Mouse (Mus musculus): Measurements from ENCODE around the gene Ankrd12. TPM values are rescaled to one million over a fixed set of nuclear protein-coding genes. Genes with fewer than 3 reads are reported as not detected.
A peak's percentile ranks its signal among the peaks of the same experiment; 100 is the strongest.

The Ankrd12 gene
- total RNA-seq (2021), result 100 to 1,000 TPM; 110 to 119 TPM

GRCm38 (mm10) chr17:66076934-66077333 lies at the start of gene Ankrd12:
Gene Ankrd12, minus strand, starts transcription at chr17:66077089.
- peak; percentile 93 to 97 for DNase-seq (ENCODE audit: extremely low spot score in 1 of 2, low spot score in 2 of 2)
- intact Hi-C loops (cut with DNase I), result loop anchor here (10.0 kb wide), 1 partner anchor 212 kb away; no protein-coding TSS in a partner anchor

- DNase-seq (ENCODE audit: extremely low spot score in 1 of 2, low spot score in 2 of 2), result no peak
- intact Hi-C loops (cut with DNase I), result no loop called here
These were observed 48.3 kb upstream of the Ankrd12 start for GRCm38 (mm10) chr17:66125211-66125610.

- intact Hi-C loops (cut with DNase I), result no loop called here
- no peak for DNase-seq (ENCODE audit: extremely low spot score in 1 of 2, low spot score in 2 of 2)
These were observed 47.1 kb upstream of the Ankrd12 start for GRCm38 (mm10) chr17:66123816-66124610.

- intact Hi-C loops (cut with DNase I), result no loop called here
These were observed 46.4 kb upstream of the Ankrd12 start, which contains the start of gene Ddx11 for GRCm38 (mm10) chr17:66123066-66123815. Gene Ddx11, plus strand, starts transcription at chr17:66123520.

GRCm38 (mm10) chr17:66120701-66121100 lies 43.8 kb upstream of the Ankrd12 start:
- DNase-seq (ENCODE audit: extremely low spot score in 1 of 2, low spot score in 2 of 2), result no peak
- intact Hi-C loops (cut with DNase I), result no loop called here

More at GRCm38 (mm10) chr17:66123066-66123815, 46.4 kb upstream of the Ankrd12 start, which contains the start of gene Ddx11:
- peak; percentile 89 to 95 for DNase-seq (ENCODE audit: extremely low spot score in 1 of 2, low spot score in 2 of 2)

GRCm38 (mm10) chr17:66118991-66119390 lies 42.1 kb upstream of the Ankrd12 start:
- DNase-seq (ENCODE audit: extremely low spot score in 1 of 2, low spot score in 2 of 2), result no peak
- intact Hi-C loops (cut with DNase I), result no loop called here

GRCm38 (mm10) chr17:66112166-66112565 lies 35.3 kb upstream of the Ankrd12 start:
- DNase-seq (ENCODE audit: extremely low spot score in 1 of 2, low spot score in 2 of 2), result no peak
- intact Hi-C loops (cut with DNase I), result no loop called here

- DNase-seq (ENCODE audit: extremely low spot score in 1 of 2, low spot score in 2 of 2), result peak; percentile 84 to 96
- intact Hi-C loops (cut with DNase I), result no loop called here
These were observed 34.6 kb upstream of the Ankrd12 start, which contains the start of gene Washc1 for GRCm38 (mm10) chr17:66111402-66111959. Gene Washc1, plus strand, starts transcription at chr17:66111545.

- intact Hi-C loops (cut with DNase I), result no loop called here
- DNase-seq (ENCODE audit: extremely low spot score in 1 of 2, low spot score in 2 of 2), result no peak
These were observed 33.9 kb upstream of the Ankrd12 start for GRCm38 (mm10) chr17:66110746-66111145.

- intact Hi-C loops (cut with DNase I), result no loop called here
- DNase-seq (ENCODE audit: extremely low spot score in 1 of 2, low spot score in 2 of 2), result no peak
These were observed 31.3 kb upstream of the Ankrd12 start for GRCm38 (mm10) chr17:66108198-66108597.

- intact Hi-C loops (cut with DNase I), result no loop called here
- DNase-seq (ENCODE audit: extremely low spot score in 1 of 2, low spot score in 2 of 2), result no peak
These were observed 30.6 kb upstream of the Ankrd12 start for GRCm38 (mm10) chr17:66107466-66107865.

GRCm38 (mm10) chr17:66106601-66107267 lies 29.8 kb upstream of the Ankrd12 start:
- peak in 1 of 2 experiments; percentile 72 for DNase-seq (ENCODE audit: extremely low spot score in 1 of 2, low spot score in 2 of 2)
- intact Hi-C loops (cut with DNase I), result no loop called here

- intact Hi-C loops (cut with DNase I), result loop anchor here (5.0 kb wide), 2 partner anchors 152 to 242 kb away; partner anchors contain the start of gene Twsg1
These were observed 27.2 kb upstream of the Ankrd12 start for GRCm38 (mm10) chr17:66104076-66104475.

GRCm38 (mm10) chr17:66101380-66102330 lies 24.8 kb upstream of the Ankrd12 start, which contains the start of gene Ndufv2:
Gene Ndufv2, minus strand, starts transcription at chr17:66101559.
- peak; percentile 82 to 97 for DNase-seq (ENCODE audit: extremely low spot score in 1 of 2, low spot score in 2 of 2)
- intact Hi-C loops (cut with DNase I), result loop anchor here (5.0 kb wide), 2 partner anchors 149 to 239 kb away; partner anchors contain the start of gene Twsg1

More at GRCm38 (mm10) chr17:66104076-66104475, 27.2 kb upstream of the Ankrd12 start:
- no peak for DNase-seq (ENCODE audit: extremely low spot score in 1 of 2, low spot score in 2 of 2)

GRCm38 (mm10) chr17:66100566-66101379 lies 23.9 kb upstream of the Ankrd12 start:
- no peak for DNase-seq (ENCODE audit: extremely low spot score in 1 of 2, low spot score in 2 of 2)
- intact Hi-C loops (cut with DNase I), result loop anchor here (5.0 kb wide), 2 partner anchors 148 to 238 kb away; partner anchors contain the start of gene Twsg1

- DNase-seq (ENCODE audit: extremely low spot score in 1 of 2, low spot score in 2 of 2), result no peak
- intact Hi-C loops (cut with DNase I), result no loop called here
These were observed 15.8 kb upstream of the Ankrd12 start for GRCm38 (mm10) chr17:66092664-66093063.

GRCm38 (mm10) chr17:66092065-66092464 lies 15.2 kb upstream of the Ankrd12 start:
- intact Hi-C loops (cut with DNase I), result no loop called here
- DNase-seq (ENCODE audit: extremely low spot score in 1 of 2, low spot score in 2 of 2), result no peak
